Mouse (Mus musculus) hindbrain, embryonic 11.5 days (tissue): ENCODE data around the gene Gpc5. TPM values are rescaled to one million over a fixed set of nuclear protein-coding genes. Genes with fewer than 3 reads are reported as not detected.

Experiments
- ATAC-seq: fragments of 200-750 bp; cut with Nextera tagmentation; 2 replicates; pipeline ENCODE4 v1.8.0; 2017; ENCODE audit warnings: mild to moderate bottlenecking, moderate TSS enrichment, moderate library complexity; ENCODE audit not compliant: low FRiP score
- DNase-seq: peaks from one replicate; pipeline ENCODE4 v3.0.0-alpha.2; 2015; ENCODE audit warnings: low spot score
- H3K27ac ChIP-seq: fragments of 300-500 bp; sonication (generic); 2 replicates; pipeline ENCODE4 v1.5.1; 2014; ENCODE audit warnings: mild to moderate bottlenecking, low read depth, low read length
- H3K27me3 ChIP-seq: fragments of 300-500 bp; sonication (generic); 2 replicates; pipeline ENCODE4 v1.6.1; 2014; ENCODE audit warnings: mild to moderate bottlenecking, low read length, moderate library complexity, mixed read lengths; ENCODE audit not compliant: control insufficient read depth, insufficient read depth
- H3K36me3 ChIP-seq: fragments of 300-500 bp; sonication (generic); 2 replicates; pipeline ENCODE4 v1.6.1; 2014; ENCODE audit warnings: mild to moderate bottlenecking, low read length, moderate library complexity, mixed read lengths; ENCODE audit not compliant: control insufficient read depth, insufficient read depth
- H3K4me1 ChIP-seq: fragments of 300-500 bp; sonication (generic); replicated peaks from 2 replicates; pipeline ENCODE4 v1.6.1; 2014; ENCODE audit warnings: low read length, mixed read lengths; ENCODE audit not compliant: control insufficient read depth, insufficient read depth
- H3K4me2 ChIP-seq: fragments of 300-500 bp; sonication (generic); replicated peaks from 2 replicates; pipeline ENCODE4 v1.6.1; 2014; ENCODE audit warnings: mild to moderate bottlenecking, low read depth, low read length
- H3K4me3 ChIP-seq: fragments of 300-500 bp; sonication (generic); 2 replicates; pipeline ENCODE4 v1.5.1; 2014; ENCODE audit warnings: low read depth, low read length
- H3K9ac ChIP-seq: fragments of 300-500 bp; sonication (generic); 2 replicates; pipeline ENCODE4 v1.6.1; 2014; ENCODE audit warnings: low read depth, low read length
- H3K9me3 ChIP-seq: fragments of 300-500 bp; sonication (generic); 2 replicates; pipeline ENCODE4 v1.6.1; 2016; ENCODE audit warnings: low read length; ENCODE audit not compliant: control insufficient read depth
- WGBS: fragments of 180-500 bp; shearing (Covaris S2); extraction: QIAGEN DNeasy Blood & Tissue Kit; methylation state at CpG from one replicate; pipeline ENCODE4 v1.1.7; 2014; 5-methylcytosine and 5-hydroxymethylcytosine counted together
- polyA plus RNA-seq: library from polyadenylated mRNA; unstranded; fragments of >200 nt; fragmentation: Nextera tagmentation; extraction: Ambion mirVana; gene quantifications from 2 replicates; pipeline ENCODE4 v1.2.1, GENCODE M21; 2014

Gpc5 gene
- polyA plus RNA-seq, 1 experiment from 2014 or later, result 0.73 TPM

DNA sequence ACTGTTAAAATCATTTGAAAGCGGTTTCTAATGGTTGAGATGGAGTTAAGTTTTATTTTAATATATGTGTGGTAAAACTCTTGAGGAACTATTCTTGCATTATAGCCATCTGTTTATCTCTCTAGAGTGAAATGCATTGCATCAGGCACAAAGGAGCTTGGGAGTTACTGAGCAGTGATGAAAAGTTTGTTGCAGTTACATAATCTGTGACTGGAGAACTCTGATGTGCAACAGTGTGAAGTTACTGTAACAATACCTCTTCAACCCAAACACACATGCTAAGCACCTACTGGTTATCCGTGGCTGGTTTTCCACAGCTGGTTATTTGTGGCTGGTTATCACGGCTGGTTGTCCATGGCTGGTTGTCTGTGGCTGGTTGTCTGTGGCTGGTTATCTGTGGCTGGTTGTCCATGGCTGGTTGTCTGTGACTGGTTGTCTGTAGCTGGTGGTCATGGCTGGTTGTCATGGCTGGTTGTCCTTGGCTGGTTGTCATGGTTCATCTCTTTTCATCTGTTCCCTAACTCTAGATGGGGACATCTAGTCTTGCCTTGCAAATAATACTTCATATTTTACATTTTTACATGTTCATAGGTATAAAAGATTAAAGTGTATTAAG lies 273.4 kb downstream of the Gpc5 start:
- DNase-seq (no peak), ATAC-seq (no peak)
- no peak overlapping the region for H3K4me2 ChIP-seq
- H3K27me3 ChIP-seq, result no peaks in the 10 kb centered on the region
- H3K36me3 ChIP-seq, result no peaks in the 10 kb centered on the region
- no peaks in the 10 kb centered on the region for H3K9me3 ChIP-seq
- H3K27ac ChIP-seq, result no peak overlapping the region
- 88% methylated on average over 3 of the region's 3 CpGs for WGBS
- H3K4me3 ChIP-seq, result no peak overlapping the region
- H3K9ac ChIP-seq, result no peak overlapping the region
- H3K4me1 ChIP-seq, result no peaks in the 10 kb centered on the region

DNA sequence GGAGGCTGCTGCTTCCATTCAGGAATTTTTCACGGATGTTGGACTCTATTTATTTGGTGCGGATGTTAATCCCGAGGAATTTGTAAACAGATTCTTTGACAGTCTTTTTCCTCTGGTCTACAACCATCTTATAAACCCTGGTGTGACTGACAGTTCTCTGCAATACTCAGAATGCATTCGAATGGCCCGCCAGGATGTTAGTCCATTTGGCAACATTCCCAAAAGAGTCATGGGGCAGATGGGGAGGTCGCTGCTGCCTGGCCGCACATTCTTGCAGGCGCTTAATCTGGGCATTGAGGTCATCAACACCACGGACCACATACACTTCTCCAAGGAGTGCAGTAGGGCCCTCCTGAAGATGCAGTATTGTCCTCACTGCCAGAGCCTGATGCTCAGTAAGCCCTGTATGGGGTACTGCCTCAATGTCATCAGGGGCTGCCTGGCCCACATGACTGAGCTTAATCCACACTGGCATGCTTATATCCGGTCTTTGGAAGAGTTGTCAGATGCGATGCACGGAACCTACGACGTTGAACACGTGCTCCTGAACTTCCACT lies 277.7 kb downstream of the Gpc5 start:
- Histone ChIP-seq H3K27ac (no peak overlapping the region), H3K36me3 (no peaks in the 10 kb centered on the region), H3K9ac (no peak overlapping the region), H3K4me2 (no peak overlapping the region), H3K27me3 (no peaks in the 10 kb centered on the region), H3K4me1 (no peaks in the 10 kb centered on the region), H3K4me3 (no peak overlapping the region), H3K9me3 (no peaks in the 10 kb centered on the region)
- WGBS, result 86% methylated on average over 15 of the region's 15 CpGs
- DNase-seq (no peak), ATAC-seq (no peak)

DNA sequence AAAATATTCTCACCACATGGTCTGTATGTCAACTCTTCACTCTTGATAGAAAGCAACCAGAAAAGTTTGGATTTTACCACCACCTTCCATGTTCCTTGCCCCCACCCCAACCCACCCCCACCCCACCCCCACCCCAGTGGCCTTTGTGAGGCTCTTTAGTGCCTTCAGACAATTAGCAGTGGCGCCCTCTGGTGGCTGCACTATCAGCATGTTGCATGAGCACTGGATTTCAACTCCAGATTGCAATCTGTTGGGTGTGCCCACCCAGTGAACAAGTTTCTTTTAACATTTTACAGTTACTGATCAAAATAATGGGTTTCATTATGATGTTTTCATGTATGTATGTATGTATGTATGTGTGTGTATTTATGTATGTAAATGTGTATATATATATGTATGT lies 279.1 kb downstream of the Gpc5 start:
- H3K9me3 ChIP-seq, result no peaks in the 10 kb centered on the region
- DNase-seq (peak; percentile 30), ATAC-seq (no peak)
- no peak overlapping the region for H3K9ac ChIP-seq
- no peaks in the 10 kb centered on the region for H3K36me3 ChIP-seq
- H3K4me3 ChIP-seq, result no peak overlapping the region
- no peaks in the 10 kb centered on the region for H3K4me1 ChIP-seq
- H3K4me2 ChIP-seq, result no peak overlapping the region
- WGBS, result 10% methylated on average over 1 of the region's 1 CpGs
- H3K27me3 ChIP-seq, result no peaks in the 10 kb centered on the region
- no peak overlapping the region for H3K27ac ChIP-seq

DNA sequence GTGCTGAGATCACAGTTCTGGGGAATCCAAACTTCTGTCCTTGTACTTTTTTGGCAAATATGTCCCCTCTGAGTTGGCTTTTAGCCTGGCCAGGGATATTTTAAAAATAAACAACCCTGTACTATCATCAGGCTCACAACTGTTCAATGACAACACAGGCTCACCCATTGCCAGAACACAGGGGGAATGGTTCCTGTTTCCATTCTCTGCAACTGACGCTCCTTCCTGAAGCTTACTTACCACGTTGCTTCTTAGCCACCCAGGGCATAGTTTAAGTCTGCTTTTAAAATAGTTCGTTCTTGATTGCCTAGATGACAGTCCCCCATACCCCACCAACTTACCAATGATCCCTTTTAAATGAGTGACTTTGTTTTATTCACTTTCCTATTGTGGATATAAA lies 299.8 kb downstream of the Gpc5 start:
- no peak overlapping the region for H3K4me2 ChIP-seq
- H3K4me1 ChIP-seq, result no peaks in the 10 kb centered on the region
- H3K27me3 ChIP-seq, result no peaks in the 10 kb centered on the region
- no peaks in the 10 kb centered on the region for H3K36me3 ChIP-seq
- 81% methylated on average over 3 of the region's 3 CpGs for WGBS
- H3K9me3 ChIP-seq, result no peaks in the 10 kb centered on the region
- no peak overlapping the region for H3K27ac ChIP-seq
- no peak overlapping the region for H3K9ac ChIP-seq
- no peak overlapping the region for H3K4me3 ChIP-seq
- DNase-seq, result no peak
- ATAC-seq, result no peak

DNA sequence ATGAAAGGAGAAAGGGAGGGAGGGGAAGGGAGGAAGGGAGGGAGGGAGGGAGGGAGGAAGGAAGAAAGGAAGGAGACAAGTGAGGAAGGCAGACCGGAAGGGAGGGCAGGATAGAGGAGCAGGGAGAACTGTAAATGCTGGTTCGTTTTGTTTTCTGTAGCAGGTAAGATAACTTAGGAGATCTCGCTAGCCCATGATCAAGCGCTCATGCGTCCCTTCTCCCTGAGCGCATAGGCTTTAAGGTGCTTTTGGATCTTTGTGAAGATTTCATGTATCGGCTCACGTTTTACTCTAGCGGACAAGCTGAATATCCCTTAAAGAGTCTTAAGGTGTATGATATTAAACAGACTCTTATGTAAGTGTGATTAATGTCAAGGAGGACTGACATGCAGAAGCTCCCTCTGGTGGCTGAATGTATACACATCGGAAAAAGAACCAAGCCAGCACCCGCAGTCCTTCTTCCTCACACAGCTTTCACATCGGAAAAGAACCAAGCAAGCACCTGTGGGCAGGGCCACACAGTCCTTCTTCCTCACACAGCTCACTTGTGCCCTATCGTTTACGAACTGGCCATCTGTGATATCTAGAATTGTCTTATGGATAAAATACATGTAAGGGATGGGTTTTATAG lies 301.0 kb downstream of the Gpc5 start:
- H3K9ac ChIP-seq, result no peak overlapping the region
- H3K4me2 ChIP-seq, result no peak overlapping the region
- no peaks in the 10 kb centered on the region for H3K9me3 ChIP-seq
- peak; percentile 63 for ATAC-seq
- 56% methylated on average over 14 of the region's 14 CpGs for WGBS
- H3K27me3 ChIP-seq, result no peaks in the 10 kb centered on the region
- DNase-seq, result peak; percentile 62
- no peak overlapping the region for H3K27ac ChIP-seq
- H3K36me3 ChIP-seq, result no peaks in the 10 kb centered on the region
- H3K4me1 ChIP-seq, result no peaks in the 10 kb centered on the region
- H3K4me3 ChIP-seq, result no peak overlapping the region

DNA sequence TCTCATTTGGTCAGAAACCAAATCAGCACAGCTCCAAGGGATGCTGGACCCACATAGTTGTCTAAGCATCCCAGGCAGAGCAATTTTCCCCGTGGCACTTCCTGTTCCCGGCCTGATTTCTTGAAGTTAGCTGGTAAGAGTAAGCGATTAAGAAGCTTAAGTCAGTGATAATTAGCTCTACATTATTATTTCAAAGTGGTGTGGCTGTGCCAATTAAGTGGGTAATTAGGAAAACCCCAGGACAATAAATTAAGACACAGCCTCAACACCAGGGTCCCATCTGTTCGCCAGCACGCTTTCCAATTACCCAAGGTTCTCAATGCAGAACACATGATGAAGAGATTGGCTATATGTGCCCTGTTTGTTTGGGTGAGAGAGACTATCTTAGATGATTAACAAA lies 314.6 kb downstream of the Gpc5 start:
- Histone ChIP-seq H3K4me2 (no peak overlapping the region), H3K27ac (no peak overlapping the region)
- DNase-seq, result no peak

DNA sequence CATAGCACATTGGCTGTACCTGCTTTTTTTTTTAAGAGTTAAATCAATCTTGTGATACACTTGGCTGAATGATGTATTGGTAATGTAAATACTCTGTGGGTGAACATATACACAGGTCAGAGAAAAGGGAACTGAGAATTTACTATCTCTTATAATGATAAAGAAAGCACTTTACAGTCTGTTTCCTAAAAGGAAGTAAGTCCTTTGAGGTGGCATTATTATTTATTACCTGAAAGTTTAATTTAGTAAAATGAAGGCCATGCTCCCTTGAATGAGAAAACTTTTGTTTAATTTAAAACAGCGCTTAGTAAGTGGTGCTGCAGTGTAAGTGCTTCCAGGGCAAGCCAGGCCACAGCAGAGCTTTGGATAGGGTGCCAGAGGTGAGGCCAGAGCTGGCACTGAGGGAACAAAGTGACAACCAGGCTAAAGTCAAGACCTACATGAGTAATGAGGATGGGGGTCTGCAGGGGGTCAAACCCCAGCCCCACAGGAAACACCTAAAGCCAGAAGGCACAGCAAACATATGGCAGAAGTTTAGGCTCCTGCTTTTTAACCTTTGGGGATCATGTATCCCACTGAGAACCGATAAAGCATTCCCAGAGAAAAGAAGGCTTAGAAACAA lies 315.4 kb downstream of the Gpc5 start:
- H3K27ac ChIP-seq, result no peak overlapping the region
- no peaks in the 10 kb centered on the region for H3K4me1 ChIP-seq
- H3K9ac ChIP-seq, result no peak overlapping the region
- ATAC-seq, result no peak
- WGBS, result 62% methylated on average over 2 of the region's 2 CpGs
- H3K4me3 ChIP-seq, result no peak overlapping the region
- H3K27me3 ChIP-seq, result no peaks in the 10 kb centered on the region
- H3K9me3 ChIP-seq, result no peaks in the 10 kb centered on the region
- DNase-seq, result peak; percentile 4
- no peak overlapping the region for H3K4me2 ChIP-seq
- no peaks in the 10 kb centered on the region for H3K36me3 ChIP-seq

More for the DNA sequence above, 314.6 kb downstream of the Gpc5 start:
- Histone ChIP-seq H3K9ac (no peak overlapping the region), H3K4me3 (no peak overlapping the region), H3K36me3 (no peaks in the 10 kb centered on the region), H3K27me3 (no peaks in the 10 kb centered on the region), H3K9me3 (no peaks in the 10 kb centered on the region), H3K4me1 (no peaks in the 10 kb centered on the region)
- ATAC-seq, result peak; percentile 69; the same call in 1 of the 2 replicates
- 68% methylated on average over 5 of the region's 5 CpGs for WGBS

DNA sequence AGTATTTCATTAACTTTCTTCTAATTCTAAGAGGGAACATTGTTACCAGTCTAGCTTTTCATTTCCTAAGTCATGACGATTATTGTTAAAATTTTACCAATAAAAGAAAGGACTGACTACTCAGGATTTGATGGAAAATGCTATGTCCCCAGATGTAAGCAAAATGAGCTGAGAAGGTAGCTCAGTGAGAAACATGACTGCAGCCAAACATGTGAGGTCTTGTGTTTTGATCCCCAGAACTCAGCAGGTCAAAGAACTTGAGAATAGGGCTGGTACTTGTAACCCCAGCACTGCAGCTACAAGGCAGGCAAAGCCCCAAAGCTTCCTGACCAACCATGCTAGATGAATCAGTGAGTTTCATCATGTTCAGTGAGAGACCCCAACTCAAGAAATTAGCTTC lies 318.9 kb downstream of the Gpc5 start:
- Histone ChIP-seq H3K36me3 (no peaks in the 10 kb centered on the region), H3K4me2 (no peak overlapping the region), H3K27me3 (no peaks in the 10 kb centered on the region), H3K9ac (no peak overlapping the region), H3K4me3 (no peak overlapping the region), H3K9me3 (no peaks in the 10 kb centered on the region), H3K27ac (no peak overlapping the region), H3K4me1 (no peaks in the 10 kb centered on the region)
- no peak for DNase-seq
- WGBS, result 98% methylated on average over 1 of the region's 1 CpGs
- no peak for ATAC-seq
